Mouse (Mus musculus) spleen, adult 2 months (tissue): ENCODE measurements at regions not wholly inside any gene's neighbourhood (a gene's known extent, or its start where the extent isn't known, plus 50 kb on each side); places are given as distances from the start of the nearest gene placed in this dataset.

ENCODE experiments used
- DNase-seq, 2 experiments: peaks; one replicate each; pipeline versions ENCODE4 v3.0.0 to v3.0.0-alpha.2; 2012 to 2021; ENCODE audit warnings: low spot score in 2 of 2, low read depth in 1 of 2
- H3K27ac ChIP-seq: fragments of 200-500 bp; 2 replicates; pipeline ENCODE4 v1.5.1; 2012; ENCODE audit warnings: low read length, inconsistent platforms; ENCODE audit not compliant: insufficient read depth
- H3K27me3 ChIP-seq: fragments of 200-500 bp; 2 replicates; pipeline ENCODE4 v1.6.1; 2012; ENCODE audit warnings: mild to moderate bottlenecking, moderate library complexity, low read length, inconsistent platforms; ENCODE audit not compliant: control insufficient read depth, insufficient read depth
- H3K36me3 ChIP-seq: fragments of 200-500 bp; 2 replicates; pipeline ENCODE4 v1.6.1; 2012; ENCODE audit warnings: mild to moderate bottlenecking, low read length, inconsistent platforms; ENCODE audit not compliant: control insufficient read depth, insufficient read depth
- H3K4me1 ChIP-seq: fragments of 200-500 bp; 2 replicates; pipeline ENCODE4 v1.6.1; 2011; ENCODE audit warnings: inconsistent platforms; ENCODE audit not compliant: control insufficient read depth, insufficient read depth, insufficient read length
- H3K4me3 ChIP-seq: fragments of 200-500 bp; 2 replicates; pipeline ENCODE4 v1.5.1; 2011; ENCODE audit warnings: mild to moderate bottlenecking, inconsistent platforms; ENCODE audit not compliant: insufficient read depth, insufficient read length; ENCODE audit errors: extremely low read depth
- CTCF ChIP-seq: fragments of 200-500 bp; IDR thresholded peaks from 2 replicates; pipeline ENCODE4 v1.5.1; 2011; ENCODE audit warnings: mild to moderate bottlenecking, inconsistent platforms; ENCODE audit not compliant: insufficient read depth, insufficient read length, insufficient replicate concordance; ENCODE audit errors: extremely low read depth
- POLR2A ChIP-seq: fragments of 200-500 bp; IDR thresholded peaks from 2 replicates; pipeline ENCODE4 v1.6.1; 2011; ENCODE audit warnings: low read depth, low read length, inconsistent platforms
- WGBS: fragments of 180-500 bp; shearing (Covaris S2); methylation state at CpG from one replicate; pipeline ENCODE4 v1.1.7; 2018; 5-methylcytosine and 5-hydroxymethylcytosine counted together

DNA sequence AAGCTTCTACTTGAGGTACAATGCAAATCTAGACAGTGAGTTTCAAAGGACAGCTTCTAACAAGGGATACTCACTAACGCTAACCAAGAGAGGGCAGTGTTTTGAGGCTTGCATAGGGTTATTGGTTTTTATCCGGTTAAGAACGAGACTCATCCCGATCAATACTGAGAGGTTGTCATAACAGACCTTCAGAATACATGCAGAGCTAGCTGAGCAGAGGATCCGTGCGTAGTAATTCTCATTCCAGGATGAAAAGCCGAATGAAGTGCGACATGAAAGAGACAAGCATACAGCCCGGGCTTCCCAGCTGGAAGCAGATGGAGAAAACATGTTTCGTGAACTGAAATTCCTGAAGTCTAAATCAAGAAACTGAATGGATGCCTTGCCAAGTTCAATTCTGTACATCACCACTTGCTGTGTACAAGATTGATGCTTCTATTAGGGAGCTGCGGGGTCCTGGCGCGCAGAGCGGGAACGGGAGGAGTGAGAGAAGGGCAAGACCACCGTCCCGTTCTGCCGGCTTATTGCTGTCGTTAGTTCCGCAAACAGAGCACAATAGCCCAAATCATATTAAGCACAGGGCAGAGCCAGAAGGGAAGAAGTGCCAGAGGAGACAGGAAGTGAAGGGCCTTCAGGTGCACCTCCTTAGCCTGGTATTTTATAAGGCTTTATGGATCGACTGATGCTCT is 65.4 kb upstream of the Tes start:
- Histone ChIP-seq H3K36me3 (no peaks in the 10 kb centered on the region), H3K4me1 (no peaks in the 10 kb centered on the region), H3K27me3 (peaks cover 2% of the 10 kb centered on the region; the same call in 1 of the 2 replicates), H3K4me3 (no peak overlapping the region), H3K27ac (no peak overlapping the region)
- TF ChIP-seq CTCF, result no peak
- no peak for TF ChIP-seq POLR2A
- DNase-seq, result no peak
- WGBS, result 89% methylated on average over 21 of the region's 21 CpGs

DNA sequence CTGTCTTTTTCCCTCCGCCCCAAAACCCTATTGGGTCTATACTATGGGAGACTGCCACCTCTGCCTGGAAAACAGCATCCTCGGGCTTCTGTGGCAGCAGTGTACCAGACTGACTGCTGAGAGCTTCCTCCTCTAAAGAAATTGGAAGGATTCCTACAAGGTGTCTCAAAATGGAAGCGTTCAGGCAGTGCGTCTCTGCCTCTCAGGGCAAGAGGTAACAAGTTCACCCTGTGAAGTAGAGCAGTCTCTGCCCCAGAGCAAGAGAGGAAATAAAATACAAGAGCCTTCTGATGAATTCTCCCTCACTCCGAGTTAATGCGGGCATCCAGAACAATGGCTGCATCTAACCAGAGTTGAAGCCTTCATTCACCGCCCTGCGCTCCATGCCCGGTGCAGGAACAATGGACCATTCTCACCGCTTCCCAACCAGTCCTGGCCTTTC is 69.4 kb upstream of the Tes start:
- TF ChIP-seq POLR2A (no peak), CTCF (no peak)
- Histone ChIP-seq H3K27ac (no peak overlapping the region), H3K27me3 (peaks cover 2% of the 10 kb centered on the region; the same call in 1 of the 2 replicates), H3K4me1 (no peaks in the 10 kb centered on the region), H3K4me3 (no peak overlapping the region), H3K36me3 (no peaks in the 10 kb centered on the region)
- no peak for DNase-seq
- WGBS, result 53% methylated on average over 10 of the region's 10 CpGs

DNA sequence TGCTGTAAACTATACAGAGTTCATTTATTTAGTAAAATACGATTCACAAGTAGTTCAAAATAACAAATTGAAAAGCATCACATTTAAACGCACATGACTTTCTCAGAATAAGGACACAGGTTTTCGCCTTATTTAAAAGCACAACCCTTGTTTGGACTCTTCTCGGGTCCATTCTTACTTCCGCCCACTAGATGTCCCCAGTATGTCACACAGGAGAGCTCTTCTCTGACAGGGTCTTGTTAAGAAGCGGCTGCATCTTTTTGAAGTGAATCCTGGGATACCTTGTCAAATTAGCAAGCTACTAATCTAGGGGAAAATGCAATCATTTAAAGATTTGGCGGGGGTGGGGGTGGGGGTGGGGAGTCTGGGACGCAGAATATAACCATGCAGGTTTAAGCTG is 70.2 kb upstream of the Tes start:
- Histone ChIP-seq H3K27ac (no peak overlapping the region), H3K36me3 (no peaks in the 10 kb centered on the region), H3K27me3 (peaks cover 2% of the 10 kb centered on the region; the same call in 1 of the 2 replicates), H3K4me3 (no peak overlapping the region), H3K4me1 (no peaks in the 10 kb centered on the region)
- TF ChIP-seq CTCF (peak; percentile 17; the same call in 1 of the 2 replicates), POLR2A (no peak)
- WGBS, result 22% methylated on average over 8 of the region's 8 CpGs
- no peak for DNase-seq

DNA sequence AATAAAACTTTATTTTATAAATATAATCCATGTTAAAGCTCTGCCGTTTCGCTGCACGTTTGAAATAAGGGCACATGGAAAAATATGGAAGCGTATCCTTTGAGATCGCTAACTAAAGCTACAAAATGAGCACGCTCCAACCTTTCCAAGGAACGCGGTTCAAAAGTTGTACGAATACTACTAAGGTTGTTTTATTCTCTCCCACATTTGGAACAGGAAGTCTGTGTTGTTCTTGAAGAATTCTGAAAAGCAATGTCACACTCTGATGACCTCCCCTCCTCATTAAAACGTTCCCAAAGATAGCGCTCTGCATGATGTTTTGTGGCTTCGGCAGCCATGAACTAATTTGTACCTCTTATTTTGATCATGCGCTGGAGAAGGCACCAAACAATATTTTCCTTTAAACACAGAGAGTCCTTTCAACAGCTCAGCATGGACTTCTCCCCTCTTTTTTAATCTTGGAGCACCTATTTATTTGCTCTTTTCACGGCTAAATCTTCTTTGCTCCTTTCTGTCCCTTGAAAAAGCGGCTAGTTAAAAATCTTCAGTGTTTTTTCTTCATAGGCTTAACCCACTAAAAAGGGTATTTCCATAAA is 72.9 kb upstream of the Tes start:
- DNase-seq, result no peak
- H3K27me3 ChIP-seq, result peaks cover 2% of the 10 kb centered on the region; the same call in 1 of the 2 replicates
- H3K27ac ChIP-seq, result no peak overlapping the region
- 87% methylated on average over 15 of the region's 15 CpGs for WGBS
- H3K4me3 ChIP-seq, result no peak overlapping the region
- TF ChIP-seq POLR2A, result no peak
- no peak for TF ChIP-seq CTCF
- H3K36me3 ChIP-seq, result no peaks in the 10 kb centered on the region
- no peaks in the 10 kb centered on the region for H3K4me1 ChIP-seq

DNA sequence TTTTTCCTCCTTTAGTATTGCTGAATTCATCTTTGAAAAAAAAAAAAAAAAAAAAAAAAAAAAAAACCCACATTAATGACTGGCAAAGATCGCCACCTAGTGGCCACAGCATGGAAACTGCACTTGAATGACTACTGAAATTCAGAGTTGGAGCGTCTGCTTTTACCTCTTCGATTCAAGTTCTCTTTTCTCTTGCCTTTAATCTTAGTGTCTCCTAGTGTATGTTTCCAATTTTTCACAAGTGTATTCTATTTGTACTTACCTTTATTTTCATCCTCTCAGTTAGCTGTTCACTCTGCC is 79.9 kb upstream of the Tfec start:
- peak; percentile 14 to 17 for DNase-seq
- H3K27me3 ChIP-seq, result no peaks in the 10 kb centered on the region
- no peaks in the 10 kb centered on the region for H3K4me1 ChIP-seq
- no peaks in the 10 kb centered on the region for H3K36me3 ChIP-seq
- TF ChIP-seq CTCF, result peak; percentile 29; the same call in 1 of the 2 replicates
- no peak for TF ChIP-seq POLR2A
- no peak overlapping the region for H3K4me3 ChIP-seq
- 7% methylated on average over 3 of the region's 3 CpGs for whole genome bisulfite sequencing
- no peak overlapping the region for H3K27ac ChIP-seq

DNA sequence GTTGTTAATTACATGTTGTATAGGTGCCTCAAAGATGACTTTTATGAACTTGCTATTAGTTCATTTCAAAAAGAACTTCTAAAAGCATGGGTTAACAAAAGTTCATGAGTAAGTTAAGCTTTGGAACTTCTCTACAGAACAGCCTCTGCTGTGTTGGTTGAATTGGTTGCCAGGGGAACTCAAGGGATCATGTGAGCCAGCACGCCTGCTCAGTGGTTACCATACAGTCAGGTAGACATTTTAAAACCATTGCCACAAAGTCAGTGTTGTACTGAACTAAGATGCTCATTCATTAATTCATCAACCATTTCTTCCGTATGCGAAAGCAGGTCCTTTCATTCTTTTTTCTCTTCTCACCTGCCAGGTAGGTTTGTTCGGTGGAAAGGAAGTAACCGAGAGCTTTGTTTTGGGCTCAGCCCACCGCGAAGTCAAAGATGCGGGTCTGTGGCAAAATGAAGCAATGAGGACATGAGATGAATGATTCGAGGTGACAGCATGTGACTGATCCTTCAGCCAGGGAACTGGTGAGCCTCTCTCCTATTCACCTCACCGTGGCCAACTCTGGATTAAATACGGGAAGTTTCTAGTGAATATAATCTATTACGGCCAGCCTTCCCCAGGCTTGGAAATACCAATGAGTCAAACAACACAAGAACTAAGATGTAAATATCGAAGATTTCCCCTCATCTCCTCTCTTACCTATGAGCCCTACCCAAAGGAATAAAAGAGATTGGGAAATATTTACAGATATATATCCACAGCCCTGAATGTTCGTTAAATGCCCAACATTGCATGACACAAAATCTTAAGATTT is 79.4 kb upstream of the Tfec start:
- Histone ChIP-seq H3K4me3 (no peak overlapping the region), H3K36me3 (no peaks in the 10 kb centered on the region), H3K27ac (no peak overlapping the region), H3K4me1 (no peaks in the 10 kb centered on the region), H3K27me3 (no peaks in the 10 kb centered on the region)
- TF ChIP-seq POLR2A, result no peak
- DNase-seq, result no peak
- 64% methylated on average over 14 of the region's 14 CpGs for WGBS

DNA sequence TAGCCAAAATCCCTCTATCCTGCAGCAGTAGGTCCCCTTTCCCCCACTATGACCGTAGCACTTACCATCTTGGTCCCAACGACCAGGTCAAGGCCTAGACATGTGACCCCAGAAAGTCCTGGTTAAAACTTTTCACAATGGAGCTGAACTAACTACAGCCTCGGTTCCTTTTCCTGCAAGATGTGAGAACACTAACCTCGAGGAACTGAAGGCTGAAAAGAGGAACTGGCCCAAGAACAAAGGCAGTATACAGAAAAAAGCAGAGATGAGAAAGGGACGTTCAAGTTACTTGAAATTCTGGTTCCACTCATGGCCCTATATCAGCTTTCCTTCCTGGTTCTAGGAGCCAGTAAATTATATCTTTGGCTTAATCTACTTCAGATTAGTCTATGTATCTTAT is 67.4 kb upstream of the Tfec start:
- TF ChIP-seq CTCF (no peak), POLR2A (no peak)
- H3K27me3 ChIP-seq, result no peaks in the 10 kb centered on the region; the same call in 1 of the 2 replicates
- DNase-seq, result no peak
- H3K4me1 ChIP-seq, result peaks cover 5% of the 10 kb centered on the region
- no peak overlapping the region for H3K27ac ChIP-seq
- no peak overlapping the region for H3K4me3 ChIP-seq
- H3K36me3 ChIP-seq, result no peaks in the 10 kb centered on the region
- 11% methylated on average over 5 of the region's 5 CpGs for WGBS
